Mouse (Mus musculus) CD4-positive, CD25-positive, alpha-beta regulatory T cell, adult 4 months (primary cell): Measurements from ENCODE around the gene Itpr1. TPM values are rescaled to one million over a fixed set of nuclear protein-coding genes. Genes with fewer than 3 reads are reported as not detected.

Source experiments
- ATAC-seq: one replicate; pipeline ENCODE4 v1.8.0; 2017
- polyA plus RNA-seq, 2 experiments: library from polyadenylated mRNA; unstranded; fragments of 100-300 nt; shearing (Covaris generic); gene quantifications; one replicate each; pipeline ENCODE4 v1.2.1; 2017

Itpr1 gene
- polyA plus RNA-seq, 2 experiments from 2014 or later, result 15.1 to 24.4 TPM

GRCm38 (mm10) chr6:108486212-108486992, 273.5 kb downstream of the Itpr1 start:
- no peak for ATAC-seq

DNA sequence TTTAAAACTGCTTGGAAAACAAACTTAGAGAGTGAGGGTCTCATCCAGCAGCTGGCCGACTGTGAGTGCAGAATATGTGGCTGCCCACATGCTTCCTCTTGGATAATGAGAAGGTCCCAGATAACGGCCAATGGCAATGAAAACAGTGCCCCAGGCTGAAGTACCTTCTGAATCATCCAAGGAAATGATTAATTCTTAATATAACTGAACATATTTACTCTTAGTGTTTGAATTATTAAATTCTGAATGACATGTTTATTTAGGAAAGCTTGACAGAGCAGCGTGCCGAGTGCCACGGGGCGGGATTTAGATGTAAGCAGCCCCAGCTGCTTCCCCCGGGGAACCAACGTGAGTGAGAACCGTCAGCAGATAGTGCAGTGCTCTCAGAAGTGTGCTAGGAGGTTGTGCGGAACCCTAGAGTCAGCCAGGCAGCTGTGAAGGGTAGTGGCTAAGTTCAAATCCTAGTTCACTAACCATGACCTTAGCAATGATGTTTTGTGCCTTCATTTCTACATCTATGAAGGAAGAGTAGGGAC, 274.5 kb downstream of the Itpr1 start:
- no peak for ATAC-seq

DNA sequence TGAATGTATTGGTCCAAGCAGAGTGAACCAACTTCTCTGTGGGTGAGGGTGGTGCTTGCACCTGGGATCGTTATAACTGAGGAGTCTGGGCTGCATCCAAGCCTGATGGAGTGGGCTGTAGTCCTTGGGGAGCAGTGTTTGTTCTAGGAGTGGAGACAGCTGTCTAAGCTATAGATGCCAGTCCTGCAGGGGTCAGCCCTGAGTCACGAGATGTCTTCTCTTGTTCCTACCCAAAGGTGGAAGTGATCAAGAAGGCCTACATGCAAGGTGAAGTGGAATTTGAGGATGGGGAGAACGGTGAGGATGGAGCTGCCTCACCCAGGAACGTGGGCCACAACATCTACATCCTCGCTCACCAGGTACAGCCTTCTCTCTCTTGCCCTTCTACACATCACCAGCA, 275.4 kb downstream of the Itpr1 start:
- ATAC-seq, result peak; percentile 71

GRCm38 (mm10) chr6:108491969-108492368, 279.1 kb downstream of the Itpr1 start:
- ATAC-seq, result no peak

GRCm38 (mm10) chr6:108493753-108494152, 280.9 kb downstream of the Itpr1 start:
- no peak for ATAC-seq

GRCm38 (mm10) chr6:108494185-108494804, 281.4 kb downstream of the Itpr1 start:
- no peak for ATAC-seq

GRCm38 (mm10) chr6:108494994-108495393, 282.1 kb downstream of the Itpr1 start:
- ATAC-seq, result no peak

GRCm38 (mm10) chr6:108498070-108498469, 285.2 kb downstream of the Itpr1 start:
- no peak for ATAC-seq

GRCm38 (mm10) chr6:108503651-108504050, 290.8 kb downstream of the Itpr1 start:
- peak; percentile 88 for ATAC-seq

GRCm38 (mm10) chr6:108504717-108505116, 291.8 kb downstream of the Itpr1 start:
- peak; percentile 60 for ATAC-seq

GRCm38 (mm10) chr6:108506161-108506560, 293.3 kb downstream of the Itpr1 start:
- no peak for ATAC-seq

GRCm38 (mm10) chr6:108507337-108507736, 294.4 kb downstream of the Itpr1 start:
- no peak for ATAC-seq

- no peak for ATAC-seq
Measured at GRCm38 (mm10) chr6:108509320-108509719, 296.4 kb downstream of the Itpr1 start.

- ATAC-seq, result no peak
Measured at GRCm38 (mm10) chr6:108510101-108510500, 297.2 kb downstream of the Itpr1 start.

DNA sequence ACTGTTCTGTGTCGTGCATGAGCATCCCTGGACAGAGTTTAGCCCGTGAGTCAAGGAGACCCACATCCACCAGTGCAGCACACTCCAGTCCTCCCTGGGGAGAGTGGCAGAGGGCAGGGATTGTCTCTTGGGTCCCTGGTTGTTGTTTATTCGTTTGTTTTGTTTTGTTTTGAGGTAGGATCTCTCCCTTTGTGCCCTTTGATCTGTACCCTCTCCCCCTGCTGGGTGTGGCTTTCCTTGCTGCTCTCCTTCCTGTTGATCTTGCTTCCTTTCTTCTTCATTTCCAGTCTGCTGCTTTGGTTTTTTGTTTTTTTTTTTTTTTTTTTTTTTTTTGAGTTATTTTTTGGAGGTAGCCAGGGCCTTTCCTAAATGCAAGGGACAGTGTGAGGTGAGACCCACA, 299.2 kb downstream of the Itpr1 start:
- peak; percentile 54 for ATAC-seq

- no peak for ATAC-seq
Measured at GRCm38 (mm10) chr6:108512994-108513393, 300.1 kb downstream of the Itpr1 start.

GRCm38 (mm10) chr6:108516248-108516647, 303.4 kb downstream of the Itpr1 start:
- no peak for ATAC-seq

GRCm38 (mm10) chr6:108517241-108517981, 304.5 kb downstream of the Itpr1 start:
- no peak for ATAC-seq

- ATAC-seq, result no peak
Measured at GRCm38 (mm10) chr6:108517986-108518385, 305.1 kb downstream of the Itpr1 start.

- ATAC-seq, result no peak
Measured at GRCm38 (mm10) chr6:108518552-108518951, 305.7 kb downstream of the Itpr1 start.

DNA sequence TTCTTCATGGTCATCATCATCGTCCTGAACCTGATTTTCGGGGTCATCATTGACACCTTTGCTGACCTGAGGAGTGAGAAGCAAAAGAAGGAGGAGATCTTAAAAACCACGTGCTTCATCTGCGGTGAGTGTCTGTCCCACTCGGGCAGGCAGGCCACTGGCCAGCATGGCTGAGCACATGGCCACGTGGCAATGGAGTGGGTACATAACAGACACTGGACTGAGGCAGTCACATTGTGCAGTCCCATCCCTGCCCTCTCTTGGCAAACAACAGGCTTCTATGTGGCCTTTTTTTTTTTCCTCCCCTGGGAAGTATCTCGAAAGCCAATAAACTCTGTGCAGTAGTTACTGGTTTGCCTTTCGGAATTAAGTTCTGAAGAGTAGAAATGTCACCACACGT, 306.4 kb downstream of the Itpr1 start:
- no peak for ATAC-seq

GRCm38 (mm10) chr6:108523956-108524616, 311.2 kb downstream of the Itpr1 start:
- ATAC-seq, result peak; percentile 90

DNA sequence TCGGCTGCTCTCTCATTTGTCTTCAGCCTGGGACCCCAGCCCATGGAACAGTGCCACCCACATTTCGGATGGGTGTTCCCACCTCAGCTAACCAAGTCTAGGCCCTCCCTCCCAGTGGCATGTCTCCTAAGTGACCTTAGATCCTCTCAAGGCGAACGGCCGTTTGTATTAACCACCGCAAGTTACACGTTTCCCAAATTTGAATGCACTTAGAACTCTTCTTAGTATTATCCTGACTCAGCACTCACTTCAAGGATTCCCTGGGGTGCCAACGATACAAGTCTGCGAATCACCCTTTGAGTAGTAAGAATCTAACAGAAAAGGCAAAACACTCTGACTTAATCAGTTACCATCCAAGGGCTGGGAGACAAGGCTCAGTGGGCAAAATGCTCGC, 311.7 kb downstream of the Itpr1 start:
- ATAC-seq, result no peak
